Mouse (Mus musculus) frontal cortex, postnatal 10 days (tissue): ENCODE measurements at regions not wholly inside any gene's neighbourhood (a gene's known extent, or its start where the extent isn't known, plus 50 kb on each side); places are given as distances from the start of the nearest gene placed in this dataset.

ENCODE experiments used
- DNase-seq, 2 experiments: peaks; one replicate each; pipeline ENCODE4 v3.0.0; 2022; ENCODE audit warnings: low spot score in 2 of 2, mixed read lengths in 1 of 2

- no peak for DNase-seq
These were observed 509.6 kb downstream of the 1810013L24Rik start for GRCm38 (mm10) chr16:9339456-9339855.

- DNase-seq: no peak
These were observed 511.3 kb downstream of the 1810013L24Rik start for GRCm38 (mm10) chr16:9341245-9341644.

GRCm38 (mm10) chr16:9353811-9354210 is 523.9 kb downstream of the 1810013L24Rik start:
- DNase-seq: no peak

- no peak for DNase-seq
These were observed 524.6 kb downstream of the 1810013L24Rik start for GRCm38 (mm10) chr16:9354331-9355030.

- no peak for DNase-seq
These were observed 528.8 kb downstream of the 1810013L24Rik start for GRCm38 (mm10) chr16:9358651-9359050.

- no peak for DNase-seq
These were observed 529.7 kb downstream of the 1810013L24Rik start for GRCm38 (mm10) chr16:9359399-9360135.

- peak in 1 of 2 experiments; percentile 9 for DNase-seq
These were observed 530.9 kb downstream of the 1810013L24Rik start for GRCm38 (mm10) chr16:9360741-9361255.

GRCm38 (mm10) chr16:9362116-9362515 is 532.2 kb downstream of the 1810013L24Rik start:
- no peak for DNase-seq

GRCm38 (mm10) chr16:9364105-9364504 is 534.2 kb downstream of the 1810013L24Rik start:
- DNase-seq: no peak

- no peak for DNase-seq
These were observed 561.1 kb downstream of the 1810013L24Rik start for GRCm38 (mm10) chr16:9390986-9391385.

GRCm38 (mm10) chr16:9404736-9405135 is 574.8 kb downstream of the 1810013L24Rik start:
- DNase-seq: no peak

GRCm38 (mm10) chr16:9408196-9408595 is 578.3 kb downstream of the 1810013L24Rik start:
- DNase-seq: no peak

- no peak for DNase-seq
These were observed 564.9 kb downstream of the Grin2a start for GRCm38 (mm10) chr16:9430509-9430908.

- no peak for DNase-seq
These were observed 556.0 kb downstream of the Grin2a start for GRCm38 (mm10) chr16:9439300-9439856.

GRCm38 (mm10) chr16:9439891-9440290 is 555.5 kb downstream of the Grin2a start:
- no peak for DNase-seq

GRCm38 (mm10) chr16:9452058-9452457 is 543.3 kb downstream of the Grin2a start:
- no peak for DNase-seq

- DNase-seq: no peak
These were observed 537.8 kb downstream of the Grin2a start for GRCm38 (mm10) chr16:9457574-9457973.

- no peak for DNase-seq
These were observed 532.9 kb downstream of the Grin2a start for GRCm38 (mm10) chr16:9462497-9462896.

GRCm38 (mm10) chr16:9469394-9469793 is 526.0 kb downstream of the Grin2a start:
- DNase-seq: no peak

- DNase-seq: no peak
These were observed 510.1 kb downstream of the Grin2a start for GRCm38 (mm10) chr16:9485291-9485690.

GRCm38 (mm10) chr16:9498301-9498700 is 497.1 kb downstream of the Grin2a start:
- DNase-seq: no peak

- DNase-seq: peak; percentile 5 to 17
These were observed 493.6 kb downstream of the Grin2a start for GRCm38 (mm10) chr16:9501713-9502112.

GRCm38 (mm10) chr16:9509666-9510065 is 485.7 kb downstream of the Grin2a start:
- no peak for DNase-seq
